Mouse (Mus musculus): ENCODE data around the gene Rhot2.
"Not testable (repeated sequence)": the region's sequence is repeated elsewhere in the genome, so short reads cannot be mapped to it uniquely, and the experiment has no call there.

Rhot2 gene

GRCm38 (mm10) chr17:25808789-25809605 is 35.7 kb downstream of the Rhot2 start, which contains the start of gene Fbxl16:
Fbxl16 (plus strand) TSS chr17:25809085.
- in situ Hi-C loops (cut with MboI; ENCODE audit: unreplicated experiment in 2 of 2): no loop called here

- in situ Hi-C loops (cut with MboI; ENCODE audit: unreplicated experiment in 2 of 2): no loop called here
Observed at GRCm38 (mm10) chr17:25808028-25808427, 36.6 kb downstream of the Rhot2 start.

GRCm38 (mm10) chr17:25807452-25807851 is 37.2 kb downstream of the Rhot2 start:
- in situ Hi-C loops (cut with MboI; ENCODE audit: unreplicated experiment in 2 of 2): not testable (repeated sequence)

DNA sequence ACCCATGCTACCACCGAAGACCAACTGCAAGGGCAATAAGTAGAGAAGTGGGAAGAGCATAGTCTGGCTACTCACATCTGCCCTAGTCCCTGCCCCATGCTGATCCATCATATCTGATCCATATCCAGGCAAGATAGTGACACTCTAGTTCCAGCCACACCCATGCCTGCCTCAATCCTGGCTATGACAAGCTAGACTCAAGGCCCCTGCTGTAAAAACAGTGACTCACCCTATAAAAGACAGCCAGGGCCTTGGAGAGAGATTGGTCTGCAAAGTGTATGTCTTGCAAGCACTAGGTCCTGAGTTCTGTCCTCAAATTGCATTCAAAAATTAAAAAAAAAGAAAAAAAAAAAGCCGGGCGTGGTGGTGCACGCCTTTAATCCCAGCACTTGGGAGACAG is 38.1 kb downstream of the Rhot2 start:
- in situ Hi-C loops (cut with MboI; ENCODE audit: unreplicated experiment in 2 of 2): no loop called here

DNA sequence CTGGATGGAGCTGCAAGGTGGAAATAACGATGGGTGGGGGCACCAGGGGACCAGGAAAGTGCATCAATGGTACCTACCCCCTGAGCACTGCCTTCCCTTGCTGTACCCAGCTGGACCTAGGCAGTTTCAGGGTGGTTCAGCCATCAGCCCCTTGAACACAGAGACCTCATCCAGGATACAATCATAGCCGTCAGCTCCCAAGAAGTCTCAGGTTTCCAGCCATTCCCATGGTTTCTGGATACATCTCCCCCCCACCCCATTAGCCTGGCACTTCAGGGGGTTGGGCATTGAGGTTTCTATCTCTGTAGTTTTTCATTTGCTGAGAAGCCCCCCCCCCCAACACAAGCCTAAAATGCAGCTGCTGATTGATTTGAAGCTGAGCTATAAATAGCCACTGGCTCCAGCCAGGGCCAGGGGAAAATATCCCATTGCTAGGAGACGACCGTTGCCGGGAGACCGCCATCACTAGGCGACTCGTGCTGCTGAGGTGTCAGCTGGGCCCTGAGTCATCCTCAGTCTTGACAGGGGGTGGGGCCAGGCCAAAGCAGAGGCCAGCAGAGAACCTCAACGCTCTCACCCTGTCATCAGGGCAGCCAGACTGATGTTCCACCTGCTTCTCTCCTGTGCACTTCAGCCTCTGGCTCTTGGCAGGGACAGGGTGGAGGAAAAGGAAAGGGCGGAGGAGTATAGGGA is 41.7 kb downstream of the Rhot2 start:
- in situ Hi-C loops (cut with MboI; ENCODE audit: unreplicated experiment in 2 of 2): loop anchor here (5.0 kb wide), 2 partner anchors 36 to 71 kb away; no protein-coding TSS in a partner anchor

DNA sequence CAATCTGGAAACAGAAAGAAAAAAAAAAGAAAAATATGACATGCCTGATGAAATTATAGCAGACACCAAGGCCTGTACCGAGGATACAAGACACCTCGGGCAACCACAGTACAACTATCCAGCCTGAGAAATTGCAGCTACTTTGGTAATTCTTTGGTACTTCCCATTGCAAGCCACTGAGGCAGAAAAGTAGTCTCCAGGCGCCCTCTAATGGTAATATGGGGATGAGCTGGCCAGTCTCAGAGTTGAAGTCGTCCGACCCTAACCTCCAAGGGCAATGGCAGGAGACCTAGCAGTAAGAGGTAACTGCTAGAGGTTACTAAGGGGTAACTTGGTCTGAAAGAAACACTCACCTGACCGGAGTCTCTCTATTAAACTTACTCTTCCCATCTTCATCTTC is 43.6 kb downstream of the Rhot2 start:
- in situ Hi-C loops (cut with MboI; ENCODE audit: unreplicated experiment in 2 of 2): loop anchor here (5.0 kb wide), 2 partner anchors 34 to 69 kb away; no protein-coding TSS in a partner anchor

- in situ Hi-C loops (cut with MboI; ENCODE audit: unreplicated experiment in 2 of 2): no loop called here
Observed at GRCm38 (mm10) chr17:25796951-25797369, 47.7 kb downstream of the Rhot2 start, which contains the start of gene Metrn. Metrn (minus strand) TSS chr17:25797136.

DNA sequence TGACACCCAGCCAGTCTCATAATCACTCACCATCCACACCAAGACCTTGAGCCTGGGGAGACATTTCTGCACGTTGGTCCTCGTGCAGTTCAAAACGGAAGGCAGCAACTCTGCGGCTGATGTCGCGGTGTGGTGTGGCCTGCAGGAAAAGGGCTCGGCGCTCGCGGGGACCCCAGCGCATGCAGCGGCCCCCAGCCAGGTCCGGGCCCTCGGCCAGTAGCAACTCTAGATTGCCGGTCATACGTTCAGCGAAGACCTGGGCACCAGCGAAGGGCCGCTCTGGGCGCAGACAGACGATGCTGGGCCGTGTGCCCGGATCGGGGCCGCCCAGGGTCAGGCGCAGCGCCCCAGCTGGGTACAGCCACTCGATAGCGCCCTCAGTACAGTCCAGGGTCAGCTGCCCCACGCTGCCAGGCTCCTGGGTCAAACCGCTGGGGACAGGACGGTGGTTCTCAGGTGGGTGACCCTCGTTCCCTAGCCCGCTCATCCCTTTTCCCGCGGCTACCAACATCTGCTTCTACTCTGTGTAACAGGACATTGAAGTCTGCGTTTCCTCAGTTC is 48.4 kb downstream of the Rhot2 start:
- in situ Hi-C loops (cut with MboI; ENCODE audit: unreplicated experiment in 2 of 2): no loop called here

GRCm38 (mm10) chr17:25795609-25796092 is 49.0 kb downstream of the Rhot2 start, which contains the start of gene AC134908.4:
AC134908.4 (minus strand) TSS chr17:25795659.
- in situ Hi-C loops (cut with MboI; ENCODE audit: unreplicated experiment in 2 of 2): no loop called here

- in situ Hi-C loops (cut with MboI; ENCODE audit: unreplicated experiment in 2 of 2): no loop called here
Observed at GRCm38 (mm10) chr17:25794998-25795397, 49.7 kb downstream of the Rhot2 start.

GRCm38 (mm10) chr17:25794197-25794596 is 50.5 kb downstream of the Rhot2 start:
- in situ Hi-C loops (cut with MboI; ENCODE audit: unreplicated experiment in 2 of 2): no loop called here

DNA sequence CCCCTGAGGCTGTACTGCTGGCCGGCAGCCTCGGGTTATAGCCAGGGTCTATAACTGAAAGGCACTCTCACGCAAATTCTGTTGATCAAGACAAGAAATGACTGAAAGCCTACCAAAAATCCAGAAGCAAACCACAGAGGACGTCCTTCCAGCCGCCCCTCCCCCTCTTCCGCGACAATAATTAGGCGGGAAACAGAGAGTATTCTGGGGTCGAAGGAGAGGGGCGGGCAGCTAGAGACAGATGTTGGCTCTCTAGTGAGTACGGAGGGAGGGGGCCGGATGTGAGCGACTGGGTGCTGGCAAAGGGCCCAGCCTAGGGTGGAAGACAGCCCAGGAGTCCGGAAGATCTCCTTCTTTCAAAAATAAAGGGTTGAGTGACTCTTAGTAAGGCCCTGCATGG is 52.0 kb downstream of the Rhot2 start, which contains the start of gene Fam173a:
Gene Fam173a, minus strand, starts transcription at position 287 of the 400 bp plus-strand sequence.
- in situ Hi-C loops (cut with MboI; ENCODE audit: unreplicated experiment in 2 of 2): no loop called here

- in situ Hi-C loops (cut with MboI; ENCODE audit: unreplicated experiment in 2 of 2): no loop called here
Observed at GRCm38 (mm10) chr17:25791843-25792527, 52.7 kb downstream of the Rhot2 start.

DNA sequence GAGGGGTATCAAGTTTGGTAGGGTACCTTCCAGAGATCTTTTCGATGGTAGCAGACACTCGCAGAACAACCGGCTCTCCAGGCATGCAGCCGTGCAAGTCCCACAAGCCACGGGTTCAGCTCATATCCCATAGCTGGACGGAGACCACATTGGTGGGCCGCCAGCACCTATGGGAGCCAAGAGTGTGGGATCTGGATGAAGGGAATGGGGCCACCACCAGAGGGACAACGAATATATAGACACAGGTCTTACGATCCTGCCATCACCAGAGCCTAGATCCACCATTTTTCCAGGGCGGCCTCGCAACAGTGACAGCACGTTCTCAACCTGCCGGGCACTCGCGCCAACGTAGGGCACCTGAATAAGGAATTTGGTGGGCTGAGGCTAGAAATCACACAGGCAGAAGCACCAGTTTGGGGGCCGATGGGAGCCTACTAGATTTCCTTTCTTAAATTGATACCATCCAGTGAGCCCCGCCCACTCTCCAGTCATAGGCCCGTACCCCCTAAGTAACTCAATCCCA is 53.3 kb downstream of the Rhot2 start:
- in situ Hi-C loops (cut with MboI; ENCODE audit: unreplicated experiment in 2 of 2): no loop called here
